23 mouse cellular contexts compared by ENCODE assay signal in genomic region chr10:129966232-129966631, GRCm38 (mm10). TPM values are rescaled to one million over a fixed set of nuclear protein-coding genes. Genes with fewer than 3 reads are reported as not detected.
DNase-seq lines count a peak whose midpoint lies in the region; ATAC-seq lines count a peak whose summit lies in the region.
"Had no signal": no experiment of that assay in that cellular context is flagged by ENCODE, and none has a peak within 500 bp of the region (broad histone marks: within the 10 kb centered on the region; RNA-seq: fewer than 3 reads in every experiment).

No protein-coding gene starts in this region.

- peak; percentile 32 for ATAC-seq in CD4-positive, CD25-positive, alpha-beta regulatory T cell, adult 4 months
- peak; percentile 46 for ATAC-seq in activated CD4-positive, CD25-positive, alpha-beta regulatory T cell, adult 4 months
- ATAC-seq in erythroid progenitor cell, adult 5-6 weeks (replicated peaks; ENCODE audit: low FRiP score, poor library complexity, severe bottlenecking): peak; percentile 54
- peak; percentile 33; the same call in 1 of the 2 replicates for ATAC-seq in megakaryocyte, adult 5-6 weeks (ENCODE audit: poor library complexity, severe bottlenecking)
- ATAC-seq in megakaryocyte-erythroid progenitor cell, adult 5-6 weeks (replicated peaks; ENCODE audit: low FRiP score, low TSS enrichment, poor library complexity, severe bottlenecking): 0 out of 2 replicates have a peak, but pooled peaks have one; percentile 22
- ATAC-seq in monocyte, adult 5-6 weeks (replicated peaks; ENCODE audit: insufficient number of reproducible peaks, low FRiP score, low TSS enrichment, poor library complexity, severe bottlenecking): peak; percentile 59

- DNase-seq in heart, adult 11 months: peak; percentile 66

RNA-seq across cellular contexts. Expression of gene Olfr819, which starts 0.8 kb away (rescaled TPM):
- polyA plus RNA-seq in CD4-positive, CD25-positive, alpha-beta regulatory T cell, adult 4 months (2017; shearing (Covaris generic)): not detected
- not detected for polyA plus RNA-seq in activated CD4-positive, CD25-positive, alpha-beta regulatory T cell, adult 4 months (2017; shearing (Covaris generic))
- total RNA-seq in erythroid progenitor cell, adult 5-6 weeks (2015; ENCODE audit: low replicate concordance): not detected in 2 replicates
- not detected in 2 replicates for total RNA-seq in erythroid progenitor cell, adult 5-6 weeks (2017; ENCODE audit: low replicate concordance)
- total RNA-seq in megakaryocyte, adult 5-6 weeks (2015): not detected in 2 replicates
- total RNA-seq in megakaryocyte, adult 5-6 weeks (2017): not detected in 2 replicates
- not detected in 2 replicates for total RNA-seq in megakaryocyte-erythroid progenitor cell, adult 5-6 weeks (2014; fragmentation: Nextera tagmentation)
- not detected in 2 replicates for total RNA-seq in megakaryocyte-erythroid progenitor cell, adult 5-6 weeks (2017)
- total RNA-seq in monocyte, adult 5-6 weeks (2017): not detected in 3 replicates
- total RNA-seq: adrenal gland, adult 18-20 months; adrenal gland, adult 2 months; adrenal gland, adult 8-10 months; adrenal gland, postnatal 10 days; adrenal gland, postnatal 14 days; adrenal gland, postnatal 25 days; adrenal gland, postnatal 36 days; adrenal gland, postnatal 4 days; CH12.LX; ES-E14; MEL had no signal
- polyA plus RNA-seq: adrenal gland, adult 2 months; brain, embryonic 14.5 days; C2C12; cerebellum, adult 2 months; G1E; Patski had no signal

RNA-seq across cellular contexts. Expression of gene Olfr247, which starts 9.7 kb away (rescaled TPM):
- polyA plus RNA-seq in CD4-positive, CD25-positive, alpha-beta regulatory T cell, adult 4 months (2017; shearing (Covaris generic)): not detected
- polyA plus RNA-seq in activated CD4-positive, CD25-positive, alpha-beta regulatory T cell, adult 4 months (2017; shearing (Covaris generic)): not detected
- total RNA-seq in erythroid progenitor cell, adult 5-6 weeks (2015; ENCODE audit: low replicate concordance): not detected in 2 replicates
- total RNA-seq in erythroid progenitor cell, adult 5-6 weeks (2017; ENCODE audit: low replicate concordance): not detected in 2 replicates
- total RNA-seq in megakaryocyte, adult 5-6 weeks (2015): not detected in 2 replicates
- total RNA-seq in megakaryocyte, adult 5-6 weeks (2017): not detected in 2 replicates
- total RNA-seq in megakaryocyte-erythroid progenitor cell, adult 5-6 weeks (2014; fragmentation: Nextera tagmentation): not detected in 2 replicates
- not detected in 2 replicates for total RNA-seq in megakaryocyte-erythroid progenitor cell, adult 5-6 weeks (2017)
- not detected in 3 replicates for total RNA-seq in monocyte, adult 5-6 weeks (2017)
- total RNA-seq: adrenal gland, adult 18-20 months; adrenal gland, adult 2 months; adrenal gland, adult 8-10 months; adrenal gland, postnatal 10 days; adrenal gland, postnatal 14 days; adrenal gland, postnatal 25 days; adrenal gland, postnatal 36 days; adrenal gland, postnatal 4 days; CH12.LX; ES-E14; G1E; MEL had no signal
- polyA plus RNA-seq: adrenal gland, adult 2 months; brain, embryonic 14.5 days; C2C12; cerebellum, adult 2 months; G1E; Patski had no signal

RNA-seq across cellular contexts. Expression of gene Olfr818, which starts 17.3 kb away (rescaled TPM):
- polyA plus RNA-seq in CD4-positive, CD25-positive, alpha-beta regulatory T cell, adult 4 months (2017; shearing (Covaris generic)): not detected
- polyA plus RNA-seq in activated CD4-positive, CD25-positive, alpha-beta regulatory T cell, adult 4 months (2017; shearing (Covaris generic)): not detected
- not detected in 2 replicates for total RNA-seq in erythroid progenitor cell, adult 5-6 weeks (2015; ENCODE audit: low replicate concordance)
- total RNA-seq in erythroid progenitor cell, adult 5-6 weeks (2017; ENCODE audit: low replicate concordance): not detected in 2 replicates
- not detected in 2 replicates for total RNA-seq in megakaryocyte, adult 5-6 weeks (2015)
- total RNA-seq in megakaryocyte, adult 5-6 weeks (2017): not detected in 2 replicates
- total RNA-seq in megakaryocyte-erythroid progenitor cell, adult 5-6 weeks (2014; fragmentation: Nextera tagmentation): not detected in 2 replicates
- not detected in 2 replicates for total RNA-seq in megakaryocyte-erythroid progenitor cell, adult 5-6 weeks (2017)
- not detected in 3 replicates for total RNA-seq in monocyte, adult 5-6 weeks (2017)
- total RNA-seq: adrenal gland, adult 18-20 months; adrenal gland, adult 2 months; adrenal gland, adult 8-10 months; adrenal gland, postnatal 10 days; adrenal gland, postnatal 14 days; adrenal gland, postnatal 25 days; adrenal gland, postnatal 36 days; adrenal gland, postnatal 4 days; CH12.LX; ES-E14; G1E; MEL had no signal
- polyA plus RNA-seq: adrenal gland, adult 2 months; brain, embryonic 14.5 days; C2C12; cerebellum, adult 2 months; G1E; Patski had no signal

RNA-seq across cellular contexts. Expression of gene Gm10310, which starts 18.6 kb away (rescaled TPM):
- under 1 TPM in 1 of 2 experiments, not detected in 1; 0.07 TPM for polyA plus RNA-seq in CD4-positive, CD25-positive, alpha-beta regulatory T cell, adult 4 months (2017; shearing (Covaris generic))
- polyA plus RNA-seq in activated CD4-positive, CD25-positive, alpha-beta regulatory T cell, adult 4 months (2017; shearing (Covaris generic)): not detected
- total RNA-seq in erythroid progenitor cell, adult 5-6 weeks (2015; ENCODE audit: low replicate concordance): not detected in 2 replicates
- total RNA-seq in erythroid progenitor cell, adult 5-6 weeks (2017; ENCODE audit: low replicate concordance): not detected in 2 replicates
- not detected in 2 replicates for total RNA-seq in megakaryocyte, adult 5-6 weeks (2015)
- total RNA-seq in megakaryocyte, adult 5-6 weeks (2017): not detected in 2 replicates
- not detected in 2 replicates for total RNA-seq in megakaryocyte-erythroid progenitor cell, adult 5-6 weeks (2014; fragmentation: Nextera tagmentation)
- total RNA-seq in megakaryocyte-erythroid progenitor cell, adult 5-6 weeks (2017): not detected in 2 replicates
- total RNA-seq in monocyte, adult 5-6 weeks (2017): not detected in 3 replicates
- total RNA-seq: adrenal gland, adult 18-20 months; adrenal gland, adult 2 months; adrenal gland, adult 8-10 months; adrenal gland, postnatal 10 days; adrenal gland, postnatal 14 days; adrenal gland, postnatal 25 days; adrenal gland, postnatal 36 days; adrenal gland, postnatal 4 days; CH12.LX; ES-E14; MEL had no signal
- polyA plus RNA-seq: adrenal gland, adult 2 months; brain, embryonic 14.5 days; C2C12; cerebellum, adult 2 months; G1E; Patski had no signal

RNA-seq across cellular contexts. Expression of gene Olfr820, which starts 46.2 kb away (rescaled TPM):
- not detected for polyA plus RNA-seq in CD4-positive, CD25-positive, alpha-beta regulatory T cell, adult 4 months (2017; shearing (Covaris generic))
- polyA plus RNA-seq in activated CD4-positive, CD25-positive, alpha-beta regulatory T cell, adult 4 months (2017; shearing (Covaris generic)): not detected
- not detected in 2 replicates for total RNA-seq in erythroid progenitor cell, adult 5-6 weeks (2015; ENCODE audit: low replicate concordance)
- not detected in 2 replicates for total RNA-seq in erythroid progenitor cell, adult 5-6 weeks (2017; ENCODE audit: low replicate concordance)
- total RNA-seq in megakaryocyte, adult 5-6 weeks (2015): not detected in 2 replicates
- not detected in 2 replicates for total RNA-seq in megakaryocyte, adult 5-6 weeks (2017)
- not detected in 2 replicates for total RNA-seq in megakaryocyte-erythroid progenitor cell, adult 5-6 weeks (2014; fragmentation: Nextera tagmentation)
- not detected in 2 replicates for total RNA-seq in megakaryocyte-erythroid progenitor cell, adult 5-6 weeks (2017)
- total RNA-seq in monocyte, adult 5-6 weeks (2017): not detected in 3 replicates
- total RNA-seq: adrenal gland, adult 18-20 months; adrenal gland, adult 2 months; adrenal gland, adult 8-10 months; adrenal gland, postnatal 10 days; adrenal gland, postnatal 14 days; adrenal gland, postnatal 25 days; adrenal gland, postnatal 36 days; adrenal gland, postnatal 4 days; CH12.LX; ES-E14; MEL had no signal
- polyA plus RNA-seq: adrenal gland, adult 2 months; brain, embryonic 14.5 days; C2C12; cerebellum, adult 2 months; G1E; Patski had no signal

Comparison
In these comparisons a context has a peak if more than half of its experiments do, and no peak if none do; other contexts are left out.
1. Peak in every context shown above with its lines: DNase-seq and ATAC-seq.